Mouse (Mus musculus) cerebellum, adult 9-10 months (tissue): ENCODE results near the gene Kif24.

Experiments
- DNase-seq: peaks from one replicate; pipeline ENCODE4 v3.0.0; 2022

The Kif24 gene

GRCm38 (mm10) chr4:41340912-41341550, 123.7 kb downstream of the Kif24 start:
- no peak for DNase-seq
